Mouse (Mus musculus) activated CD4-positive, CD25-positive, alpha-beta regulatory T cell, adult 4 months (primary cell): ENCODE measurements at regions not wholly inside any gene's neighbourhood (a gene's known extent, or its start where the extent isn't known, plus 50 kb on each side); places are given as distances from the start of the nearest gene placed in this dataset.

Source experiments
- ATAC-seq: one replicate; pipeline ENCODE4 v1.8.0; 2017

DNA sequence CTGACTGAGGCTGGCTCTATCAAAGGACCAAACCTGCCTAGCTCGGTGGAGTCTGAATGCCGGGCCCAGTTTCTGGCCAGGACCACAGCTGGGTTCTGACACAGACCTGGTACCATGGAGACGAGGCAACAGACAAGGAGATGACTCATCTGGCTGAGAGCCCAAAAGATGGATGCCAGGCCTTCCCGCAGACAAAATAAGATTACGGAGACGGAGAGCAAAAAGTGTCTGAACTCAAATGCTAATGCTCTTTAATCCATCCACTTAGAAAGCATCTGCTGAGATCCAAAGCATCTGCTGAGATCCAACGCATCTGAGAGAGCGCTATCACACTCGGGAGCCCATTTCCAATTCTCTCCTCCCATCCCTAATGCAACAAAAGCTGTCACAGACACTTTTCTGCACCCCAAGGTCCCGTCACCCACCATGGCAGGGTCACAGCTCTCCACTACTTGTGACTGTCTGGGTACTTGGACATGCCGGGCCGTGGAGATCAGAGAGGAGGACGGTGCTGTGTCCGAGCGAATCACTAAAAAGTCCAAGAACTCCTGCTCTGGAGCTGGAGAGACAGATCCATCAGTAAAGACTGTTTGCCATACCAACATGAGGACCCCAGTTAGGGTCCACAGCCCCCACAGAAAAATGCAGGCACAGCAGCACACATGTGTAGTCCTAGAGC is 278.3 kb upstream of the Sulf2 start:
- no peak for ATAC-seq

DNA sequence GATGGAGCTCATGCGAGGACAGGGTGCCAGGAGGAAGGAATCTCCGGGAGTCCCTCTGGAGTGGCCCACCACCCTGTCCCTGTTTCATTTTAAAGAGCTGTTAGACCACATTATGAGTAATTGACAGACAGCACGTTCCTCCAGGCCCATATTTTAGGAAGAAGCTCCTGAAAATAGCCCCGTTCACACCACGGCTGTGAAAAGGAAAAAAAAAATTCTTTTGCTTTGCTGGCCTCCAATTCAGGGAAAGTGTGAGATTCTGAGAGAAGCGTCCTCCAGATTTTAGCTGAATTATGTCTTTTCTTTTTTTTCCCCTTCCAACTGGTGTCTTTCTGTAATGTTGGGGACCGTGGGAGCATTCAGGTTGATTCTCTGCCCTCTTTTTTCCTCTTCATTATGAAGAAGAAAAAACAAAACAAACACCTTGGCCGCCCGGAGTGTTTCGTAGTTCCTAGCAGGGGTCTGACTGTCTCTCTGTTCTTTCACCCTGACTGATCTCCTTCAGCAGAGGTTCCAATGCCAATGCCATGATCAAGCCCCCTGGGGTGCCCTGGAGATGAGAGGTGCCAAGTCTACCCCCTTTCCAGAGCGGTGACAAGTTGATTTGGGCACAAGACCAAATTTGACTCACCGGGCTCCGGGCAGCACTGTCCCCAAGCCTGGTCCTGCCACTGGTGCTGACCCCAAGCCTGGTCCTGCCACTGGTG is 277.6 kb upstream of the Sulf2 start:
- no peak for ATAC-seq

DNA sequence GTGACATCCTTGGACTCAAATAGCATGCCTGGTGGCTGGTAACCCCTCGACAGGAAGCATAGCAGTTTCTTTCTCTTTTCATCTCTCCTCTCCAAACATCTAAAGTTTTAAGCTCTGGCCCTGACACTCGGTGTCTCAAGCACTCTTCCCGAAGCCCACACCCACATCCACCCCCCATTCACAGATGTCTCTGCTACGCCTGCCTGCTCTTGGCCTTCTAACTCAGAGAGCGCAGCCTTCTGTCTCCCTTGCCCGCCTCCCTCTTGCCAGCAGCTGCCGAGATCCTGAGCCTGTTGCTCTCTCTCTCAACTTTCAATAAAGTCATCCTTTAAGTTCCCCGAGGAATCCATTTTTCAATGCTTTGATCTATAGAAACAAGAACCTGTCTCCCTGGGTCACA is 277.1 kb upstream of the Sulf2 start:
- no peak for ATAC-seq

DNA sequence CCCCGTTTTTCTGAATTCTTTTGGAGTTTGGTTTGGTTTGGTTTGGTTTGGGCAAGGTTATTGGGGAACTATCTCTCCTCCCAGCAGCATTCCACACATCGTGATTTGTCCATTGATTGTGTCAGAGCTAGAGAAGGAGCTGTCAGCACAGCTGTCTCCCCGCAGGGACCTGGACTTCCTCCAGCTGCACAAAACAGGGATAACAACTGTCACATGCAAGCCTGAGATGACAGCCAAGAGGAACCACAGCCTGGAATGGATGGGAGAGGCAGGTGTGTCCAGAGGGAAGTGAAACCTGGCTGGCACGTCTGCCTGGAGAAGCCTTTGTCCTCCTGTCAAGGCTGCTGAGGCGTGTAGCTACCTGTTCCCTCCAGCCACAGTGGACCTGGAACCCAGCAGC is 274.5 kb upstream of the Sulf2 start:
- no peak for ATAC-seq

DNA sequence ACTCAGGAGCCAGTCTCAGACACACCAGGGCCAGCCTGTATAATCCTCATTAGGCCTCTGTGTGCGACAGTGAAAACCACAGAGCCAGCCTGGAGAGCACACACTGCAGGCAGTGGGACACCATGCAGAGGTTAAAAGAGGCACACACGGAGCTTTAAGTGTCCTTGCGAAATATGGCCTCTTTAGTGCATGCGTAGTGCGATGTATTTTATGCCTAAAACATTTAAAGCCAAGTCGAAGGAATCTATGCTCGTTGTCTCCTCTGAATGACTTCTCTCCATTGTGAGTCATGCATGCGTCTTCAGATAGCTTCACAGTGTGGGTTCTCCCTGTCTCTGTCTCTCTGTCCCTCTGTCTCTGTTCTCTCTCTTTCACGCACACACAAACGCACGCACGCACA is 274.0 kb upstream of the Sulf2 start:
- no peak for ATAC-seq

DNA sequence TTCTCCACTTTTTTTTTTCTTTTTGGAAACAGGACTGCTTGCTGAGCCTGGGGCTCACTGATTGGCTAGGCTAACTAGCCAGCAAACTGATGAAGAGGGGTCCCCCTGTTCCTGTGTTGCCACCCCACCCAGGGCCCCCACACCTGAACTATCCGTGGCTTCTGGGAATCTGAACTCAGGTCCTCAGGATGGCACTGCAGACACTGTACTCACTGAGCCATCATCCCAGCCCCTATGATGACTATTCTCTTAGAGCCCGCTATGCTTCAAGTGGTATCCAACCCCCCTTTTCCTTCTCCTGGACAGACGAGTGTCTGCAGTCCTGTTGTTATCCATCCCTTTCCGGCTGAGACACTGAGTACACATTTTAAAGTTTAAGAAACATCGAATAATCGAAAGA is 271.9 kb upstream of the Sulf2 start:
- ATAC-seq = no peak

DNA sequence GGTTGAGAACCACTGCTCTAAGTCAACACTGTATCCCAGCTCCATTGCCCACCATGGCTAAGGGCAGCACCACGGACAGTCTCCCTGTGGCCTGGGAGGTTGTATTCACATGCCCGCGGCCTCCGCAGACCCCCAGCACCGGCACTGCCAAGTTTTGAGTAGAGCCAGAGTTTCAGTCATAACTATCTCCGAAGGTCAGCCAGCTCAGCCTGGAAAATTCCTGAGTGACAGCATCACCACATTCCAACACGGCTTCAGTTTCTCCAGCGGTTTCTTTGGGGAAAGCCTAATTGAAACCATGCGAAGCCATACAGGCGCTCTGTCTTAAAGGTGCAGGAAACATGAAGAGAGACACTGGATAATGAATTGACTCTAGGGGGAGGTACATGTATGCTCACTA is 271.5 kb upstream of the Sulf2 start:
- no peak for ATAC-seq

DNA sequence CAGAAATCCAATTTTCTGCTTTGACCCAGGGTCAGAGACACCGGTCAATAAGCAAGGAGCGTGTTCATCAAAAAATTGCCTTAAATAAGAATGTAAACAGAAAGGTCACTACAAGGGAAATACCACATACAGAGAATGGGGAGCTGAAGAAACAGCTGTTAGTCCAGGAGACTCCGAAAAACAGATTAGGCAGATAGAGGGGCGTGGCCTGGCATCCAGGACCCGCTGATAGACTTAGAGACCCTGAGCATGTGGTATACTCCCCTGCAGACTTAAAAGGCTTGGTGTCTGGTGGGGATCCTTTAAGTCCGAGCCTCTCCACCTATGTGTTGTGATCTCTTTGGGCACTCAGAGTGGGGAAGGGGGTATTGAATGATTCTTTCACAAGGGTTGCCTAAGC is 271.0 kb upstream of the Sulf2 start:
- ATAC-seq = no peak

DNA sequence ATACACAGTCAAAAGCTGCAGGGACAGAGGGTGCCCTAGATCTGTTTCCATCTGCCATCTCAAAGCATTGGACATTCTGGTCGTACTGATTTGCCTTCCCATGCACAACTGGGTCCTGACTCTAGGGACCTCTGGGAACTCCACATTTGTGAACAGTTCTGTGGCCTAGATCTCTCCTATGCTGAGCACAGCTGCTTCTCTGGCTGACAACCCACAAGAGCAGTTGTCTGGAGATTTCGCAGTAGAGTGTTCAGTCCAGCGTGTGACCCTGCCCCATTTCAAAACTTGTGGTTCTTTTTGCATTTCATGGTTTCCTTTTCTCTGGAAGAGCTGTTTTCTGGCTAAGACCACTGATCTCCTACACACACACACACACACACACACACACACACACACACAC is 269.7 kb upstream of the Sulf2 start:
- no peak for ATAC-seq

DNA sequence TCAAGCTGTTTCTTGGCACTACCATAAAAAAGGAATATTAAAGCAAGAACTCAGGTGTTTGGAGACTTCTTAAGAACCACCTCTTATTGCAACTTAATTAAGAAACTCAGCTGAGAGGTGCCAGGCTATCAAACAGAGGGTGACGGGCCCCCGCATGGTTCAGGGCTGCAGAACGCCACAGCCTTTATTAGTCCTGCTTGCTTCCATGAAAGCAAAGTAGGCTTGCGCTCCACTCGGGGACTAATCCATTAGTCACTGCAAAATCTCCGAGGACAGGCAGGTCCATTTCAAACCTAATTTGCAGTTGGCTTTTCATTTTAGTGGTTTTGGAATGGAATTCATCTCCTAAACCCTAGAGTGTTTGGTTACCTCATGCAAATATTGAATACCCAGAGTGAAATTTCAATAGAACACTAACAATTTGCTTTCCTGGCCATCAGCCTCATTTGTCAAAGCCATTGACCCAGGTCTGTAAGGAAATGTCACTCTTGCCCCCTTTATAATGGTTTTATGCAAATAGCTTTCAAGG is 267.7 kb upstream of the Sulf2 start:
- ATAC-seq = no peak

DNA sequence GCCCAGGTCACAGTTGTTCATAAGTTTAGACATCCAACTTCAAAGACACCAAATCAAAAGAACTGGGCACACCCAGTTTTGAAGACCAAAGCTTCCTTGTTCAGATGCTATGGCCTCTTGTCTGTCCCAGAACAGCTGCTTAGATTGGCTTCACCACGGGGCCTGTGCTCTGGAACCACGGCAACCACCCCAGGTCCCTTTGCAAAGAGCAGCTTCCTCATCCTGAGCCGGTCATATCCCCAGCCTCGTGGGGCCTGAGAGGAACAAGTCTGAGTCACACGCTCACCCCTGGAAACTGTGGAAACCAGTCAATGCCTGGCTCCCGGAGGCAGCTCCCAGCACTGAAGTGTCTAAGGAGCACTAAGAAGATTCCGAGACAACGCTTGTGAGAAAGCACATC is 264.8 kb upstream of the Sulf2 start:
- no peak for ATAC-seq

DNA sequence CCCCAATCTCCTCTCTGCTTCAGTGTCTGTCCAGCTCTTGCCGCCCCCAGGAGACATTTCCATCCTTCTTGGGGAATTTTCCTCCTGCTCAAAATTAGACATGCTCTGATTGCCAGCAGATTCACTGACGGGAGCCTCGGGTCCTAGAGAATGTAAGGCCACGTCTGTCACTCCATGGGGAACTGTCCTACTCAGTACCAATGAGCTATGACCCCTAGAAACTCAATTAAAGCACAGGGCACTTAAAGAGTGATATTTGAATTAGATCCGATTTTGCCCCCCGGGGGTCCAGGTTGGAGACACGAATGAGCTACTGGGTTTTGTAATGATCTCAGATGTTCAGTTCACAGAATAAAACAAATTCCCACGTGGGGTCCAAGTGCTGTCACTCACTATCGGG is 263.8 kb upstream of the Sulf2 start:
- ATAC-seq = no peak

DNA sequence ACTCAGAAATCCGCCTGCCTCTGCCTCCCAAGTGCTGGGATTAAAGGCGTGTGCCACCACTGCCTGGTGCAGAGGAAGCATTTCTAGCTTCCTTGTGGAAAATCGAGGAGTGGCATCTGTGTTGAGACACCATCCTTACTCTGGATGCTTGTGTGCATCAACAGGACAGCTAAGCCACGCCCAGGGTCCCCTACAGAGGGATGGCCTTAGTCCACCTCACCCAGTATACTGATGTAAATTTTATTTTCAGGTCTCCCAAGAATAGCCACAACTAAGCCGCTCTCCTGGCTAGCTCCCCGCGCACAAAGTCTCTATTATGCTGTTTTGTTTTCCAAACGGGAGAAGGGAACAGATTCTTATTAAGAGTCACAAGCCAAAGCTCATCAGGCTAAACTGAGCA is 262.8 kb upstream of the Sulf2 start:
- ATAC-seq = no peak

DNA sequence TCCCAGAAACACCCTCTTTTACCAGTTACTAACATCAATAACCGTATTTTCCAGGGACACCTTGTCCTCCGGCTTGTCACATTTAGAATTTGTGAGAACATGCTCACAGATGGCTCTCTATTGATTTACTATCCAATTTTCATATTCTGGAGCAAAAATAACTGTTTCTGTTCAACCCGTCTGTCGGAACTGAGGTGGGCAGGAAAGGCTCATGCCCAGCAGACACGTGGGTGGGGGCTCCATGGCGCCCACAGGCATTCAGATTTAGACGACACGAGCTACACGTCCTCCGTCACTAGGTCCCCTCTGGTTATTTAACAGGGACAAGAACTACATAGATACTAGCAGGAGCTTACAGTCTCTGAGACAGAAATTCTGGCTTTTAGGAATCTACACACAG is 262.2 kb upstream of the Sulf2 start:
- ATAC-seq = no peak

DNA sequence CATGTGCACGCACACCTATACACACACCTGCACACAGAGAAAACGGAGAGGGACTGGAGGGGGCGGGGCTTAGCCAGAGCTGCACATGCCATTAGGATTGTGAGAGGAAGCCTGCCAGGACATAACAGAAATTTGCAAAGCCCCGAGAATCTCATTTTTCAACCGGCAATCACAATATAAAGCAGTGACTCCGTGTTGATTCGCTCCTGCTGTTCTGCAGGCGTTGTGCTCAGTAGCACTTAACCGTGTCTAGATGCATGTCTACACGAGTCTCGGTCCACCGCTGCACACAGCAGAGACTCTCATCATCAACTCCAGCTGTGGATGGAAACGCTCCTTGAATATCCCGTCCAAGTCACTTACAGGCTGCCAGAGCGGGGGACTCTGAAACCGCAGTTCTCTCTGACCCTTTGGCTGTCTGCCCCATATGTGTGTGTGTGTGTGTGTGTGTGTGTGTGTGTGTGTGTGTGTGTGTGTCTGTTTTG is 260.1 kb upstream of the Sulf2 start:
- no peak for ATAC-seq

DNA sequence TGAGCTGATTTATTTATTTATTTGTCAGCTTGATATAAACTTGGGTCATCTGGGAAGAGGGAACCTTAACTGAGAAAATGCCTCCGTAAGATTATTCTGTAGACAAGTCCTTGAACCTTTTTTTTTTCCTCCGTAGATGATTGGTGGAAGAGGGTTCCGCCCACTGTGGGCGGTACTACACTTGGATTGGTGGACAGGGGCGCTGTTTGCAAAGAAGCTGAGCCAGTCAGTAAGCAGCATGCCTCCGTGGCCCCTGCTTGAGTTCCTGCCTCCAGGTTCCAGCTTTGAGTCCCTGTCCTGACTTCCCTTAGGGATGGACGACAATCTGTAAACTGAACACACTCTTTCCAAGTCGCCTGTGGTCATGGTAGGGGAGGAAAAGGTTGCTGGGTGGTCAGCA is 259.4 kb upstream of the Sulf2 start:
- ATAC-seq = no peak

DNA sequence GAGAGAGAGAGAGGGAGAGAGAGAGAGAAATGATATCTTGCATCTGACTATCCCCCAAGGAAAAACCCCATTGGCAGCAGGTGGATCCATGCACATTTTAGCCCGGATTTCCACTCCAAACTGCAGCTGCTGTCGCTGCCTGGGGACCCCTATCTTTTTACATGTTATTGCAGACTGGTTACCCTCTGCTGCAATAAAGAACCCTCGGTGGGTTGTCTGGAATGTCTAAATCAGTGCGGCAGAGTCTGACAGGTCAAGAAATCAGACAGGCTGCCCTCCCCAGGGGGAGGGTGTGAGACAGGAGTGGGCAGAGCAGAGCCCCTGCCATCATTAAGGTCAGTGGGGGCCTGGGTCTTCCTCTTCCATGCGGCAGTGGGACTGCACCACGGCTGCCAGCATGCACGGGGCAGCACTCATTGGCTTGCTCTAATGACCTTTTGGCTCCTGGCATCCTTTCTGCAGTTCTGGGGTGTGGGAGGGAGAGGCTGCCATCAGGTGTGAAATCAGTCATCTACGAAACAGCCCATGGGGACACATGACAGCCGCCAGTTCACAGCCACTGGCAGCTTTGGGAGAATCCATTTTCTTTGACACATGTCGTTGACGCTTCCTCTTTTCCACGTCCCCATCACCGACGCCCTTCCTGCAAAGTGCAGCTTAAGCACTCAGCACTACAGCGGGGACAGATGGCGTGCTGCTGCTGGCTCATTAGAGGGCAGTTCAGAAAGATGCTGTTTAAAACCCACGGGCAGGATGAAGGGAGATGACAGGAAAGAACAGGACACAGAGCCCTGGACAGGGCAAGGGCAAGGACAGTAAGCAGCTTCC is 256.8 kb upstream of the Sulf2 start:
- no peak for ATAC-seq

DNA sequence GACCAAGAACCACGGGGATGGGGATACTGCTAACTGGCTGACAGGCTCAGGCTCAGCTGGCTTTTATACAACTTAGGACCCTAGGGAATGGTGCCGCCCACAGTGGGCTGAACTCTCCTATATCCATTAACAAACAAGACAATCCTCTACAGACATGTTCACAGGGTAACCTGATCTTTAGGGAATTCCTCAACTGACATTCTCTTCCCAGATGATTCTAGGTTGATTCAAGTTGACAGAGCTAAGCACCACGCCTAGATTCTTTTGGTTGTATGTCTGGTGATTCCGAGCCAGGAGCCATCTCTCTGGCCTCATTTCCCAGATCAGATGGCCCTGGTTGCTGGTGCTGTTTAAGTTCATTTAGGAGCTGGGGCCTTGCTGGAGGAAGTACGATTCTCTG is 253.9 kb upstream of the Sulf2 start:
- ATAC-seq = no peak

DNA sequence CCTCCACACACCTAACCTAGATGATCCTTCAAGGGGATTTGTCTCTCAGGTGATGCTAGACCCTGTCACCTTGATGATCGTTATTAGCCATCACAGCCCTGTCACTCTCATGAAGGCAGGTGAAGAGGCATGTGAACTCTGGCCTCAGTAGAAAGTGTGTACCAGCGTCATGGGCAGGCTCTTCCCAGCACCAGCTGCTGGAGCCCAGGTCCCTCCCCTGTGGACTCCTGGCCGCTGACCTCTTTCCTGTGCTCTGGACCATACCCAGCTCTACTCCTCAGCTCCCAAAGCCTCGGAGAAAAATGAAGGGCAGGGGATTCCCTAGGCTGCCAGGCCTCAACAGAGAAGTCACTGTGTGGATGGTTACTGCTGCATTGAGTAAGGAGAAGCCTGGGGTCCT is 253.3 kb upstream of the Sulf2 start:
- no peak for ATAC-seq

DNA sequence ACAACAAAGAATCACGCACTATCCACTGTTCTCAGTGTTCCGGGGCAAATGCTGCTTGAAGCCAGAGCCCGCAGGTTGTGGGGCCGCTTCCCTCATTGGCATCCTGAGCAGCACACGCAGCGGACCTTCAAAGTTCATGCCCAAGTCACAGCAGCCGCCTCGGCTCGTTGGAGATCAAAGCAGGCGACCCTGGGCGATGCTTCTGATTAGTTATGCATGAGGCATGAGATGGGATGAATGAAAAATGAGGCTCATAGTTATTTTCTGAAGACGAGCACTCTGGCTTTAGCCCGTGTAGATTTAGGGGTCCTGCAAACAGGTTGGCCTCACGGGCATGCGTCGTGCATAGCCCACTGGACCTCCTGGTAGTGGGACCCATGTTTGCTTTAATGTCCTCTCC is 252.5 kb upstream of the Sulf2 start:
- no peak for ATAC-seq

DNA sequence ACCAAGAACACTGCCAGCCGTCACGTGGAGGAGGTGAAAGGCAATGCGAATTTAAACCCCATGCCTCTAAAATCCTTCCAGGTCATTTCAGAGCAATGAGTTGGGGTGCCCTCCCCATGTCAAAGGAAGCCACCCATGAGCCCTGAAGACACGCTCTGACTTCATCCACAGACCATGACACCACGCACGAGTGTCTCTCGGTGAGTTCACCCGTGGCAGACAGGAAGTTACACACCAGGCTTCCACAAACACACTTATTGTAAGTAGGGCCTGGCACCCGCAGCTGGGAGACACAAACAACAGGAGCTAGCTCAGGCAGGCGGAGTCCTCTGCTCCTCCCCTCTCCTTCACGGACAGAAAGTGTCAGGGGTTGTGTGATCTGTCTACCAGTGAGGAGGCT is 251.4 kb upstream of the Sulf2 start:
- no peak for ATAC-seq

DNA sequence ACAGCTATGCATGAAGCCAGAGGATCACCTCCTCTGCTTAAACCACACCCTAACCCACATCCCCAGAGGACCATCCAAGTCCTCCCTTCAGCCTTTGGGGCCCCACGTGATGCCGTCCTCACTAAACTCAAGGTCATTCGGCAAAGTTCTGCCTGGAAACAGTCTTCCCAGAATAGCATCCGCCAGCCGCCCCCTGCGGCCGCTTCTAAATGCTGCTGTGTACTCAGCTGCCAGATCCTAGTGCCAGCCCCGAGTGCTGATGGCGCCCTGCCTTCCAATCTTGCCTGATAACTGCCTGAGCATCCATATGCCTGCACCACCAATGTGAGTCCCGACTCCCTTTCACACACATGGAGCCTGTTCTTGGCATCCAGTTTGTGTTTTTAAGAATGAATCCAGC is 247.9 kb upstream of the Sulf2 start:
- no peak for ATAC-seq

DNA sequence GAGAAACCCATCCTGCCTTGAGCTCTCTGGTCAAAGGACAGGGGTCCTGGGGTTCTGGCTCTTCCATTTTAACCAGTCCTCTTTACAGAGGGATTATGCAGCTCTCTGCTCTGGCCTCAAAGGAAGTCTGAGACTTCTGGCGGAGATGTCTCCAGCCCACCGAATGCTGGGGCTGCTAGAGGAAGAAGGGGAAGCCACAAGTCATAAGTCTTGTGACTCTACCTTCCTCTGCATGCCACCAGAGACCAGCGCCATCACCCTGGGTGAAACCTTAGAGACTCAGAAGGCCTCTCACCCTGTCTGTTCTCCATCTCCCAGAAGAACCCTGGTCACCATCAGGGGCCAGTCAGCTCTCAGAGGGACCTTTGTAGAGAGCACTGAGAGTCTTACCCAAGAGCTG is 246.4 kb upstream of the Sulf2 start:
- no peak for ATAC-seq

DNA sequence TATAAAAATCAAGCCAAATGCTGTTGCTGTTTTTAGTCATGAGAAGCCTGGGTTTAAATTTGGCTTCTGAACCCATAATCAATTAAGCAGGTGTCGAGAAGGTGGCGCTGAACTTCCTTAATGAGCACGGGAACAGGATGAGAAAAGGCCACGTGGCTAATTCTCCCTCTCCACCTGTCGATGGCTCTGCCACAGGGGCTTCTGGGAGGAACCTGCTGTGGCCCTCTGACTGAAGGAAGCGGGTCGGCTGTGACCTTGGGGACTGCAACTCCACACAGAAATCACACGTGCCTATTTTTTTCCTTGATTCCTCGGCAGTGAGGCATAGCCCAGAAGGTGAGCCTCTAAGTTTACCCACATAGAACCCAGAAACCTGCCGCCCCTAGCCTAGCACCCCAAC is 244.8 kb upstream of the Sulf2 start:
- no peak for ATAC-seq
